ENCODE assay signal across 29 mouse cellular contexts in the genomic region with DNA sequence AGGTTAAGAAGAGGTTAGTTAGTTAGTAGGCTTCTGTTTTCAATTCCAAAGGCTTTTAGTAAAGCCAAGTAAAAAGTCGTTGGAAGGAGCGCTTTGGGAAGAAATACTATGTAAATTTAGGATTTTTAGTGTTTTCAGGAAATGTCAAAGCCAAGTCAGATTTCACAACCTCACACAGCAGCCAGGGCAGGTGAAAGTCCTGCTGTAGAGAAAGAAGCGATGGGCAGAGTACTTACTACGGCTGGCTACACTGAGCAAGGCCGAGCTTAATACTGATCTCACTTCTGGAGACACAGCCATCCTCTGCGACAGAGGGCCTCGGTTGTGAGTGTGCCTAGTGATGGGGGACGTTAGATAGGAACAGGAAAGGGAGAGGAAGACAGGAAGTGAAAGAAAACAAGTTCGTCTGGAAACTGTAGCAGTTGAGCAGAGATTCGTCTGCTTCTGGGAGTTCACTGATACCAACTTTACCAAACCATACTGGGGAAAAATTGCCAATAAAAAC. TPM values are rescaled to one million over a fixed set of nuclear protein-coding genes. Genes with fewer than 3 reads are reported as not detected.
DNase-seq lines count a peak whose midpoint lies in the region; ATAC-seq and TF ChIP-seq lines count a peak whose summit lies in the region.
"Had no signal": no experiment of that assay in that cellular context is flagged by ENCODE, and none has a peak within 500 bp of the region (broad histone marks: within the 10 kb centered on the region; RNA-seq: fewer than 3 reads in every experiment).

No protein-coding gene starts in this region.

- H3K27me3 ChIP-seq in heart, postnatal 0 days (ENCODE audit: control insufficient read depth, insufficient read depth, low read length) = no peaks in the 10 kb centered on the region
- no peaks in the 10 kb centered on the region for H3K27me3 ChIP-seq in heart, embryonic 11.5 days (ENCODE audit: control insufficient read depth, insufficient read depth, low read length)
- H3K27me3 ChIP-seq in midbrain, embryonic 11.5 days (ENCODE audit: control insufficient read depth, insufficient read depth, low read length) = no peaks in the 10 kb centered on the region
- H3K27me3 ChIP-seq in midbrain, embryonic 10.5 days (ENCODE audit: low read depth, poor library complexity, severe bottlenecking) = no peaks in the 10 kb centered on the region
- H3K27me3 ChIP-seq in liver, embryonic 16.5 days (ENCODE audit: control insufficient read depth, insufficient read depth, low read depth, low read length) = no peaks in the 10 kb centered on the region
- no peaks in the 10 kb centered on the region for H3K27me3 ChIP-seq in stomach, postnatal 0 days (ENCODE audit: control insufficient read depth, insufficient read depth, low read length)
- H3K27me3 ChIP-seq in forebrain, embryonic 10.5 days (ENCODE audit: poor library complexity, severe bottlenecking) = no peaks in the 10 kb centered on the region
- H3K27me3 ChIP-seq: hindbrain, embryonic 15.5 days; midbrain, embryonic 13.5 days had no signal

- TF ChIP-seq CTCF in heart, postnatal 0 days (IDR thresholded peaks at IDR 0.05; ENCODE audit: low read depth) = no peak
- no peak for TF ChIP-seq CTCF in stomach, postnatal 0 days (IDR thresholded peaks at IDR 0.05; ENCODE audit: low read depth)

- peaks cover 16% of the 10 kb centered on the region for H3K4me1 ChIP-seq in heart, postnatal 0 days (ENCODE audit: control insufficient read depth, insufficient read depth)
- H3K4me1 ChIP-seq in heart, embryonic 11.5 days (ENCODE audit: control insufficient read depth, insufficient read depth, low read length) = peaks cover 11% of the 10 kb centered on the region; the same call in 1 of the 2 replicates
- no peaks in the 10 kb centered on the region for H3K4me1 ChIP-seq in midbrain, embryonic 11.5 days (ENCODE audit: control insufficient read depth, insufficient read depth, low read length)
- H3K4me1 ChIP-seq in midbrain, embryonic 10.5 days = peaks cover 9% of the 10 kb centered on the region
- H3K4me1 ChIP-seq in liver, embryonic 16.5 days (ENCODE audit: control insufficient read depth, low read depth, low read length) = peaks cover 3% of the 10 kb centered on the region; the same call in 1 of the 2 replicates
- peaks cover 14% of the 10 kb centered on the region; the same call in 1 of the 2 replicates for H3K4me1 ChIP-seq in stomach, postnatal 0 days (replicated peaks; ENCODE audit: control insufficient read depth, insufficient read depth)
- H3K4me1 ChIP-seq in forebrain, embryonic 10.5 days = peaks cover 52% of the 10 kb centered on the region
- H3K4me1 ChIP-seq: hindbrain, embryonic 15.5 days had no signal

- DNase-seq in heart, postnatal 0 days (ENCODE audit: low spot score) = no peak
- DNase-seq in midbrain, embryonic 11.5 days (ENCODE audit: low spot score, missing footprints) = peak; percentile 57
- DNase-seq in midbrain, embryonic 10.5 days (ENCODE audit: low spot score) = no peak
- DNase-seq in stomach, postnatal 0 days (ENCODE audit: low spot score) = no peak
- no peak for DNase-seq in forebrain, embryonic 10.5 days (ENCODE audit: extremely low spot score, low spot score)
- DNase-seq in kidney, adult 11 months = no peak
- DNase-seq: adrenal gland, adult 8-10 months; cerebellum, adult 11-12 months; cerebellum, postnatal 10 days; gastrocnemius, postnatal 10 days; kidney, adult 18-20 months; layer of hippocampus, adult 9-11 months; lung, postnatal 10 days; thymus, adult 2 months; thymus, postnatal 4 days had no signal

- no peak overlapping the region for H3K4me3 ChIP-seq in heart, postnatal 0 days (ENCODE audit: low read depth, low read length)
- no peak overlapping the region for H3K4me3 ChIP-seq in heart, embryonic 11.5 days (ENCODE audit: low read depth, low read length)
- H3K4me3 ChIP-seq in midbrain, embryonic 11.5 days (ENCODE audit: low read depth, low read length) = no peak overlapping the region
- H3K4me3 ChIP-seq in midbrain, embryonic 10.5 days = no peak overlapping the region
- no peak overlapping the region for H3K4me3 ChIP-seq in liver, embryonic 16.5 days (ENCODE audit: low read depth, low read length)
- H3K4me3 ChIP-seq in stomach, postnatal 0 days (ENCODE audit: low read depth, low read length) = no peak overlapping the region
- H3K4me3 ChIP-seq in forebrain, embryonic 10.5 days = no peak overlapping the region
- H3K4me3 ChIP-seq: embryonic facial prominence, embryonic 10.5 days; hindbrain, embryonic 15.5 days; left cerebral cortex, adult 2 months; midbrain, embryonic 13.5 days had no signal

- no peaks in the 10 kb centered on the region for H3K9me3 ChIP-seq in heart, postnatal 0 days (replicated peaks; ENCODE audit: control insufficient read depth, low read length)
- no peaks in the 10 kb centered on the region for H3K9me3 ChIP-seq in heart, embryonic 11.5 days (replicated peaks; ENCODE audit: control insufficient read depth, low read length)
- no peaks in the 10 kb centered on the region for H3K9me3 ChIP-seq in midbrain, embryonic 11.5 days (ENCODE audit: control insufficient read depth, low read length)
- H3K9me3 ChIP-seq in midbrain, embryonic 10.5 days (replicated peaks) = no peaks in the 10 kb centered on the region
- no peaks in the 10 kb centered on the region for H3K9me3 ChIP-seq in liver, embryonic 16.5 days (replicated peaks; ENCODE audit: control insufficient read depth, low read length)
- no peaks in the 10 kb centered on the region for H3K9me3 ChIP-seq in stomach, postnatal 0 days (ENCODE audit: control insufficient read depth, low read length)
- H3K9me3 ChIP-seq in forebrain, embryonic 10.5 days = no peaks in the 10 kb centered on the region
- H3K9me3 ChIP-seq: embryonic facial prominence, embryonic 10.5 days; hindbrain, embryonic 15.5 days; midbrain, embryonic 13.5 days had no signal

- H3K9ac ChIP-seq in heart, postnatal 0 days (replicated peaks; ENCODE audit: low read depth, low read length) = no peak overlapping the region
- H3K9ac ChIP-seq in heart, embryonic 11.5 days (ENCODE audit: low read depth, low read length) = no peak overlapping the region
- H3K9ac ChIP-seq in midbrain, embryonic 11.5 days (ENCODE audit: low read length) = no peak overlapping the region
- H3K9ac ChIP-seq in liver, embryonic 16.5 days (ENCODE audit: low read depth, low read length) = no peak overlapping the region
- no peak overlapping the region for H3K9ac ChIP-seq in stomach, postnatal 0 days (ENCODE audit: low read length)
- H3K9ac ChIP-seq: hindbrain, embryonic 15.5 days; liver, embryonic 14.5 days; midbrain, embryonic 13.5 days had no signal

- no peak overlapping the region for H3K4me2 ChIP-seq in heart, postnatal 0 days (ENCODE audit: low read depth, low read length)
- H3K4me2 ChIP-seq in heart, embryonic 11.5 days = no peak overlapping the region
- no peak overlapping the region for H3K4me2 ChIP-seq in midbrain, embryonic 11.5 days
- no peak overlapping the region for H3K4me2 ChIP-seq in liver, embryonic 16.5 days (ENCODE audit: low read depth, low read length)
- H3K4me2 ChIP-seq in stomach, postnatal 0 days (replicated peaks; ENCODE audit: low read depth) = no peak overlapping the region
- H3K4me2 ChIP-seq: hindbrain, embryonic 15.5 days; midbrain, embryonic 13.5 days had no signal

- H3K36me3 ChIP-seq in heart, postnatal 0 days (replicated peaks; ENCODE audit: control insufficient read depth, insufficient read depth, low read length) = peaks cover 21% of the 10 kb centered on the region; the same call in 1 of the 2 replicates
- peaks cover 6% of the 10 kb centered on the region; the same call in 1 of the 2 replicates for H3K36me3 ChIP-seq in heart, embryonic 11.5 days (ENCODE audit: control insufficient read depth, insufficient read depth, low read length)
- peaks cover 2% of the 10 kb centered on the region for H3K36me3 ChIP-seq in midbrain, embryonic 11.5 days (ENCODE audit: control insufficient read depth, insufficient read depth, low read length)
- peaks cover 53% of the 10 kb centered on the region for H3K36me3 ChIP-seq in midbrain, embryonic 10.5 days
- H3K36me3 ChIP-seq in liver, embryonic 16.5 days (ENCODE audit: control insufficient read depth, insufficient read depth) = no peaks in the 10 kb centered on the region; the same call in 1 of the 2 replicates
- peaks cover 2% of the 10 kb centered on the region for H3K36me3 ChIP-seq in stomach, postnatal 0 days (ENCODE audit: control insufficient read depth, insufficient read depth, low read length)
- H3K36me3 ChIP-seq in forebrain, embryonic 10.5 days (replicated peaks) = peaks cover 53% of the 10 kb centered on the region
- H3K36me3 ChIP-seq: hindbrain, embryonic 15.5 days had no signal

- 59% methylated on average over 10 of the region's 10 CpGs for WGBS in heart, postnatal 0 days
- WGBS in heart, embryonic 11.5 days (ENCODE audit: insufficient replicate concordance) = 67% methylated on average over 10 of the region's 10 CpGs
- WGBS in midbrain, embryonic 11.5 days = 81% methylated on average over 10 of the region's 10 CpGs
- 74% methylated on average over 10 of the region's 10 CpGs for WGBS in midbrain, embryonic 10.5 days
- 27% methylated on average over 10 of the region's 10 CpGs for WGBS in liver, embryonic 16.5 days (ENCODE audit: insufficient replicate concordance)
- 56% methylated on average over 10 of the region's 10 CpGs for WGBS in stomach, postnatal 0 days
- 71% methylated on average over 10 of the region's 10 CpGs for WGBS in forebrain, embryonic 10.5 days

- ATAC-seq in heart, postnatal 0 days (ENCODE audit: insufficient read depth, low read depth) = no peak
- no peak for ATAC-seq in heart, embryonic 11.5 days (replicated peaks; ENCODE audit: insufficient number of reproducible peaks, low FRiP score, low TSS enrichment)
- ATAC-seq in midbrain, embryonic 11.5 days (ENCODE audit: low FRiP score) = no peak
- 0 out of 2 replicates have a peak, but pooled peaks have one; percentile 48 for ATAC-seq in liver, embryonic 16.5 days (ENCODE audit: low read depth)
- ATAC-seq in stomach, postnatal 0 days (ENCODE audit: low FRiP score, low TSS enrichment) = no peak
- ATAC-seq: activated CD4-positive, CD25-positive, alpha-beta regulatory T cell, adult 4 months; forebrain, embryonic 16.5 days; midbrain, embryonic 13.5 days had no signal

- no peak for TF ChIP-seq EP300 in heart, postnatal 0 days (IDR thresholded peaks at IDR 0.05; ENCODE audit: low read depth)
- no peak for TF ChIP-seq EP300 in stomach, postnatal 0 days (optimal IDR thresholded peaks at IDR 0.05)

- H3K27ac ChIP-seq in heart, postnatal 0 days (ENCODE audit: low read depth) = peak overlapping the region; percentile 27; the same call in 1 of the 2 replicates
- H3K27ac ChIP-seq in heart, embryonic 11.5 days (ENCODE audit: low read depth, low read length) = no peak overlapping the region
- H3K27ac ChIP-seq in midbrain, embryonic 11.5 days (ENCODE audit: low read depth, low read length) = no peak overlapping the region
- no peak overlapping the region for H3K27ac ChIP-seq in midbrain, embryonic 10.5 days (replicated peaks)
- no peak overlapping the region; the same call in none of the 2 replicates for H3K27ac ChIP-seq in liver, embryonic 16.5 days (ENCODE audit: low read length)
- H3K27ac ChIP-seq in stomach, postnatal 0 days (replicated peaks) = peak overlapping the region; percentile 49; the same call in 1 of the 2 replicates
- H3K27ac ChIP-seq in forebrain, embryonic 10.5 days = no peak overlapping the region
- H3K27ac ChIP-seq: embryonic facial prominence, embryonic 10.5 days; hindbrain, embryonic 15.5 days; left cerebral cortex, adult 2 months; liver, embryonic 14.5 days; midbrain, embryonic 13.5 days had no signal

RNA-seq across cellular contexts. Expression of gene Lmod3, which starts 36.8 kb away (rescaled TPM):
- 6.4 and 8.9 TPM in 2 replicates for total RNA-seq in heart, postnatal 0 days (2014; rRNA removed; ENCODE audit: low replicate concordance)
- 34.5 and 39.1 TPM in 2 replicates for polyA plus RNA-seq in heart, postnatal 0 days (2015; fragmentation: Nextera tagmentation; extraction: Ambion mirVana)
- 19.0 and 19.3 TPM in 2 replicates for polyA plus RNA-seq in heart, embryonic 11.5 days (2014; fragmentation: Nextera tagmentation; extraction: Ambion mirVana)
- 0.08 TPM in 1 of 2 replicates, not detected in the other for polyA plus RNA-seq in midbrain, embryonic 11.5 days (2014; fragmentation: Nextera tagmentation; extraction: Ambion mirVana)
- not detected in 2 replicates for polyA plus RNA-seq in midbrain, embryonic 10.5 days (2016; fragmentation: Nextera tagmentation; extraction: Ambion mirVana)
- polyA plus RNA-seq in liver, embryonic 16.5 days (2015; fragmentation: Nextera tagmentation; extraction: Ambion mirVana) = 0.20 and 0.81 TPM in 2 replicates
- polyA plus RNA-seq in stomach, postnatal 0 days (2015; fragmentation: Nextera tagmentation; extraction: Ambion mirVana) = 0.16 and 0.27 TPM in 2 replicates
- not detected in 2 replicates for polyA plus RNA-seq in forebrain, embryonic 10.5 days (2016; fragmentation: Nextera tagmentation; extraction: Ambion mirVana)
- total RNA-seq: hematopoietic stem cell, adult 5-6 weeks; left cerebral cortex, adult 2 months; megakaryocyte progenitor cell, adult 5-6 weeks; monocyte, adult 5-6 weeks; neutrophil, adult 5-6 weeks had no signal
- polyA plus RNA-seq: activated CD4-positive, CD25-positive, alpha-beta regulatory T cell, adult 4 months; embryonic facial prominence, embryonic 10.5 days; forebrain, embryonic 16.5 days; hindbrain, embryonic 15.5 days; liver, embryonic 14.5 days; spleen, adult 2 months had no signal

Comparison
In these comparisons a context has a peak if more than half of its experiments do, and no peak if none do; other contexts are left out.
1. H3K27ac ChIP-seq: peak in heart, postnatal 0 days (single experiment) and stomach, postnatal 0 days (single experiment); none in heart, embryonic 11.5 days (single experiment), midbrain, embryonic 11.5 days (single experiment), midbrain, embryonic 10.5 days (single experiment), liver, embryonic 16.5 days (single experiment) and forebrain, embryonic 10.5 days (single experiment).
2. RNA of gene Lmod3, which starts 36.8 kb away (polyA plus RNA-seq): 34.5 to 39.1 TPM in heart, postnatal 0 days and 19.0 to 19.3 TPM in heart, embryonic 11.5 days; 0.20 to 0.81 TPM in liver, embryonic 16.5 days, 0.16 to 0.27 TPM in stomach, postnatal 0 days, 0.08 TPM in midbrain, embryonic 11.5 days, not detected in midbrain, embryonic 10.5 days and not detected in forebrain, embryonic 10.5 days; every median in the first group is over 10 times any median in the second.